Mouse (Mus musculus): Measurements from ENCODE around the gene Luc7l. TPM values are rescaled to one million over a fixed set of nuclear protein-coding genes. Genes with fewer than 3 reads are reported as not detected.

Luc7l gene
- polyA plus RNA-seq (2012; rRNA removed), result 18.0 and 21.9 TPM in 2 replicates

DNA sequence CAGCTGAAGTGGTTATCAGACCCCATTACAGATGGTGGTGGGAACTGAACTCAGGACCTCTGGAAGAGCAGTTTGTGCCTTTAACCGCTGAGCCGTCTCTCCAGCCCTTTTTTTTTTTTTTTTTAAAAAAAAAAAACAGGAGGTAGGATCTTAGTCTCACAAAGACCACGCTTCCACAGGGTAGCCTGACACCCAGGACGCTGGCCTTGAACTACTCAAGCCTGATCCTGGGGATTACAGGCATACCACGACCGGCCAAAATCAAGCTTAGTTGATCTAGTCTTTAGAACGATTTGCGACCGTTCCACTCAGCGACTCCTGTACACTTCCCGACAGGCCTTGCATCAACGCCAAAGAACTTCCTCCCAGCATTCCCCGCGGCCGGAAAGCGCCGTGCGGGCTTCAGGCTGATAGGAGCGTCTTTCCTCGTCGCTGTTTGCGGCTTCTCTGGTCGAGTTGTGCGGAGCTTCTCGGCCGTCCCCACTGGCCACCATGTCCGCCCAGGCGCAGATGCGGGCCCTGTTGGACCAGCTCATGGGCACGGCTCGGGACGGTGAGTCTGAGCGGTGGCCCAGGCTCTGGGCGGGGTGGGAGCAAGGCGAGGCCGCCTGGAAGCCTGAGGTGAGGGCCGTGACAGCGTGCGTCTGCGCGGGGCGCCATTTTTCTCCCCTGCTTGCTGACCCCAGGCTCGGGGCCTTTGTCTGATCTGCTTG is at the start of gene Luc7l:
Luc7l (plus strand) TSS at position 358 of the 713 bp plus-strand sequence.

GRCm38 (mm10) chr17:26207686-26208085 is 45.0 kb upstream of the Luc7l start, which contains the start of gene Arhgdig:
Gene Arhgdig, minus strand, starts transcription at chr17:26207786.

DNA sequence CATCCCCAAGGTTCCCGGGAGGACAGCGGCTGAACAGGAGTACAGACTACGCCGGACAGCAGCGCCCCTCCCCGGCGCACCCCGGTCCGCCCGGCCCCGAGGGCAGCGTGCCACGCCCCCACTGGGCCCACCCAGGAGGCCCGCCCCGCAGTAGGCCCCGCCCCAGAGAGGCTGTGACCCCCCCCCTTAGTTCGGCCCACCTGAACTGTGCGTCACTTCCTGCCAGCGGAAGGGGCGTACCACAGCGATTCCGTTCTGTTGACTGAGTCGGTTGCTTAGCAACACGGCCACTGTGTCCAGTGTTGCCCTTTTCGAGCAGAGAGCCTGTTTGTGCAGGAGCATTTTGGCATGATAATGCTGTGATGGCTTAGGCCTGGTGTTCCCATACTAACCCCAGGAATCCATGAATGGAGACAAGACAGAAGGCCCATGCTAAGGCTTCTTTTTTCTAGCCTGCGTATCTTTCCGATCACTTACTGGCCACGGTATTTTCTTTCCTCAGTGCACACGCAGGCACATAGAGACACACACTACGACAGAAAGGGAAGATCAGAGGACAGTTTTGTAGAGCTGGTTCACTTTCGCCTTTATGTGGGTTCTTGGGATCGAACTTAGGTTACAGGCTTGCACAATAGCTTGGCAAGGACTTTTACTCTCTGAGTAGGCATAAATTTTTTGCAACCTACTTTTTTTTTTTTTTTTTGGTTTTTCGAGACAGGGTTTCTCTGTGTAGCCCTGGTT is 8.4 kb upstream of the Luc7l start, which contains the start of gene Fam234a:
Fam234a (minus strand) TSS at position 142 of the 741 bp plus-strand sequence.

Other genes starting within 250 kb of the Luc7l start
- 4.6 and 4.8 TPM in 2 replicates for gene Rab11fip3, start 183.3 kb upstream of the Luc7l start, polyA plus RNA-seq (2012; rRNA removed)
- 55.4 and 64.8 TPM in 2 replicates for gene Decr2, start 162.6 kb upstream of the Luc7l start, polyA plus RNA-seq (2012; rRNA removed)
- 22.5 and 23.4 TPM in 2 replicates for gene Nme4, start 157.3 kb upstream of the Luc7l start, polyA plus RNA-seq (2012; rRNA removed)
- gene Tmem8, start 139.6 kb upstream of the Luc7l start, polyA plus RNA-seq (2012; rRNA removed), result 5.3 and 5.6 TPM in 2 replicates
- 49.0 and 50.7 TPM in 2 replicates for gene Mrpl28, start 129.4 kb upstream of the Luc7l start, polyA plus RNA-seq (2012; rRNA removed)
- 6.6 and 7.6 TPM in 2 replicates for gene Axin1, start 114.2 kb upstream of the Luc7l start, polyA plus RNA-seq (2012; rRNA removed)
- gene Pdia2, start 53.8 kb upstream of the Luc7l start, polyA plus RNA-seq (2012; rRNA removed), result 5.9 and 6.1 TPM in 2 replicates
- 0.50 and 0.55 TPM in 2 replicates for gene Rgs11, start 49.9 kb upstream of the Luc7l start, polyA plus RNA-seq (2012; rRNA removed)
- 3.7 and 3.9 TPM in 2 replicates for gene Arhgdig, start 45.1 kb upstream of the Luc7l start, polyA plus RNA-seq (2012; rRNA removed)
- gene Fam234a, start 8.7 kb upstream of the Luc7l start, polyA plus RNA-seq (2012; rRNA removed), result 11.9 and 13.0 TPM in 2 replicates
- gene Neurl1b, start 161.9 kb downstream of the Luc7l start, polyA plus RNA-seq (2012; rRNA removed), result 0.25 and 0.27 TPM in 2 replicates

All from liver, embryonic 18 days (tissue).